Mouse (Mus musculus) hindbrain, embryonic 14.5 days (tissue): Measurements from ENCODE around the gene Slc6a9. TPM values are rescaled to one million over a fixed set of nuclear protein-coding genes. Genes with fewer than 3 reads are reported as not detected.
A peak's percentile ranks its signal among the peaks of the same experiment; 100 is the strongest.

Experiments used
- ATAC-seq: fragments of 200-750 bp; cut with Nextera tagmentation; 2 replicates; pipeline ENCODE4 v1.8.0; 2017; ENCODE audit warnings: moderate number of reproducible peaks, mild to moderate bottlenecking, moderate TSS enrichment, moderate library complexity; ENCODE audit not compliant: low FRiP score
- DNase-seq: peaks from one replicate; pipeline ENCODE4 v3.0.0-alpha.2; 2015; ENCODE audit warnings: low spot score
- H3K27ac ChIP-seq: fragments of 300-500 bp; sonication (generic); 2 replicates; pipeline ENCODE4 v1.5.1; 2014; ENCODE audit warnings: mild to moderate bottlenecking, moderate library complexity
- H3K27me3 ChIP-seq: fragments of 300-500 bp; sonication (generic); 2 replicates; pipeline ENCODE4 v1.6.1; 2014; ENCODE audit warnings: mild to moderate bottlenecking, low read length, mixed read lengths; ENCODE audit not compliant: control insufficient read depth, insufficient read depth
- H3K36me3 ChIP-seq: fragments of 300-500 bp; sonication (generic); replicated peaks from 2 replicates; pipeline ENCODE4 v1.6.1; 2014; ENCODE audit not compliant: control insufficient read depth, insufficient read depth
- H3K4me1 ChIP-seq: fragments of 300-500 bp; sonication (generic); replicated peaks from 2 replicates; pipeline ENCODE4 v1.6.1; 2014; ENCODE audit warnings: antibody characterized with exemption, low read length, mixed read lengths; ENCODE audit not compliant: control insufficient read depth, insufficient read depth
- H3K4me2 ChIP-seq: fragments of 300-500 bp; sonication (generic); replicated peaks from 2 replicates; pipeline ENCODE4 v1.6.1; 2014; ENCODE audit warnings: mild to moderate bottlenecking, moderate library complexity
- H3K4me3 ChIP-seq: fragments of 300-500 bp; sonication (generic); replicated peaks from 2 replicates; pipeline ENCODE4 v1.5.1; 2014; ENCODE audit warnings: mild to moderate bottlenecking, low read length
- H3K9ac ChIP-seq: fragments of 300-500 bp; sonication (generic); 2 replicates; pipeline ENCODE4 v1.6.1; 2014
- H3K9me3 ChIP-seq: fragments of 300-500 bp; sonication (generic); 2 replicates; pipeline ENCODE4 v1.6.1; 2016; ENCODE audit warnings: low read length; ENCODE audit not compliant: control insufficient read depth
- WGBS: fragments of 180-500 bp; shearing (Covaris S2); extraction: QIAGEN DNeasy Blood & Tissue Kit; methylation state at CpG from one replicate; pipeline ENCODE4 v1.1.7; 2014; 5-methylcytosine and 5-hydroxymethylcytosine counted together
- polyA plus RNA-seq: library from polyadenylated mRNA; unstranded; fragments of >200 nt; fragmentation: Nextera tagmentation; extraction: Ambion mirVana; gene quantifications from 2 replicates; pipeline ENCODE4 v1.2.1, GENCODE M21; 2014

Slc6a9 gene
- 33.7 and 37.1 TPM in 2 replicates for polyA plus RNA-seq

- 18% methylated on average over 3 of the region's 3 CpGs for WGBS
- Histone ChIP-seq H3K27me3 (no peaks in the 10 kb centered on the region), H3K4me1 (peaks cover 13% of the 10 kb centered on the region; the same call in 1 of the 2 replicates), H3K4me3 (peak within 1 kb of the TSS; percentile 83), H3K9ac (peak within 1 kb of the TSS; percentile 85), H3K4me2 (peak within 1 kb of the TSS; percentile 72), H3K9me3 (no peaks in the 10 kb centered on the region), H3K36me3 (no peaks in the 10 kb centered on the region), H3K27ac (peak within 1 kb of the TSS; percentile 90)
- ATAC-seq (no peak), DNase-seq (no peak)
Measured at GRCm38 (mm10) chr4:117834457-117834844, at the start of gene Slc6a9. Gene Slc6a9, plus strand, starts transcription at chr4:117834506.

GRCm38 (mm10) chr4:117786963-117787362 lies 47.3 kb upstream of the Slc6a9 start:
- H3K36me3 ChIP-seq = no peaks in the 10 kb centered on the region
- H3K4me3 ChIP-seq = no peak overlapping the region
- no peaks in the 10 kb centered on the region for H3K27me3 ChIP-seq
- H3K27ac ChIP-seq = no peak overlapping the region
- 34% methylated on average over 8 of the region's 8 CpGs for WGBS
- peak overlapping the region; percentile 29 for H3K4me2 ChIP-seq
- no peaks in the 10 kb centered on the region for H3K9me3 ChIP-seq
- peak; percentile 69; the same call in 1 of the 2 replicates for ATAC-seq
- no peaks in the 10 kb centered on the region for H3K4me1 ChIP-seq
- H3K9ac ChIP-seq = no peak overlapping the region
- no peak for DNase-seq

GRCm38 (mm10) chr4:117788308-117788707 lies 46.0 kb upstream of the Slc6a9 start:
- H3K4me3 ChIP-seq = no peak overlapping the region
- no peak overlapping the region for H3K27ac ChIP-seq
- no peaks in the 10 kb centered on the region for H3K4me1 ChIP-seq
- DNase-seq (no peak), ATAC-seq (no peak)
- H3K27me3 ChIP-seq = no peaks in the 10 kb centered on the region
- H3K9ac ChIP-seq = no peak overlapping the region
- WGBS = 67% methylated on average over 10 of the region's 10 CpGs
- no peaks in the 10 kb centered on the region for H3K36me3 ChIP-seq
- H3K9me3 ChIP-seq = no peaks in the 10 kb centered on the region
- no peak overlapping the region for H3K4me2 ChIP-seq

- WGBS = 85% methylated on average over 6 of the region's 6 CpGs
- no peak overlapping the region for H3K4me2 ChIP-seq
- no peaks in the 10 kb centered on the region for H3K9me3 ChIP-seq
- DNase-seq (no peak), ATAC-seq (no peak)
- H3K9ac ChIP-seq = no peak overlapping the region
- H3K27ac ChIP-seq = no peak overlapping the region
- no peaks in the 10 kb centered on the region for H3K4me1 ChIP-seq
- H3K27me3 ChIP-seq = no peaks in the 10 kb centered on the region
- H3K4me3 ChIP-seq = no peak overlapping the region
- no peaks in the 10 kb centered on the region for H3K36me3 ChIP-seq
Measured at GRCm38 (mm10) chr4:117799904-117800303, 34.4 kb upstream of the Slc6a9 start.

GRCm38 (mm10) chr4:117806992-117807391 lies 27.3 kb upstream of the Slc6a9 start:
- H3K4me1 ChIP-seq = no peaks in the 10 kb centered on the region
- WGBS = 85% methylated on average over 5 of the region's 5 CpGs

GRCm38 (mm10) chr4:117810933-117811332 lies 23.4 kb upstream of the Slc6a9 start:
- Histone ChIP-seq H3K27me3 (no peaks in the 10 kb centered on the region), H3K4me1 (no peaks in the 10 kb centered on the region), H3K9me3 (no peaks in the 10 kb centered on the region), H3K36me3 (no peaks in the 10 kb centered on the region), H3K9ac (no peak overlapping the region), H3K27ac (no peak overlapping the region), H3K4me2 (no peak overlapping the region), H3K4me3 (no peak overlapping the region)
- WGBS = 60% methylated on average over 2 of the region's 2 CpGs
- DNase-seq (peak; percentile 40), ATAC-seq (no peak)

More at GRCm38 (mm10) chr4:117806992-117807391, 27.3 kb upstream of the Slc6a9 start:
- H3K27ac ChIP-seq = no peak overlapping the region
- H3K27me3 ChIP-seq = no peaks in the 10 kb centered on the region
- H3K36me3 ChIP-seq = no peaks in the 10 kb centered on the region
- H3K4me2 ChIP-seq = no peak overlapping the region
- H3K4me3 ChIP-seq = no peak overlapping the region
- ATAC-seq (no peak), DNase-seq (no peak)
- no peak overlapping the region for H3K9ac ChIP-seq
- no peaks in the 10 kb centered on the region for H3K9me3 ChIP-seq

GRCm38 (mm10) chr4:117813591-117814192 lies 20.6 kb upstream of the Slc6a9 start:
- Histone ChIP-seq H3K4me3 (no peak overlapping the region), H3K9ac (no peak overlapping the region), H3K36me3 (no peaks in the 10 kb centered on the region), H3K4me2 (no peak overlapping the region), H3K27ac (no peak overlapping the region), H3K9me3 (peaks cover 7% of the 10 kb centered on the region; the same call in 1 of the 2 replicates), H3K27me3 (no peaks in the 10 kb centered on the region), H3K4me1 (no peaks in the 10 kb centered on the region)
- no peak for DNase-seq
- ATAC-seq = no peak
- whole genome bisulfite sequencing = 70% methylated on average over 9 of the region's 9 CpGs

GRCm38 (mm10) chr4:117814333-117814732 lies 20.0 kb upstream of the Slc6a9 start:
- Histone ChIP-seq H3K27me3 (no peaks in the 10 kb centered on the region), H3K36me3 (no peaks in the 10 kb centered on the region), H3K9me3 (peaks cover 7% of the 10 kb centered on the region; the same call in 1 of the 2 replicates), H3K4me1 (no peaks in the 10 kb centered on the region), H3K4me3 (no peak overlapping the region), H3K27ac (no peak overlapping the region), H3K4me2 (no peak overlapping the region), H3K9ac (no peak overlapping the region)
- 21% methylated on average over 4 of the region's 4 CpGs for WGBS
- no peak for DNase-seq
- no peak for ATAC-seq

GRCm38 (mm10) chr4:117816776-117817175 lies 17.5 kb upstream of the Slc6a9 start:
- peaks cover 7% of the 10 kb centered on the region; the same call in 1 of the 2 replicates for H3K9me3 ChIP-seq

More at GRCm38 (mm10) chr4:117816776-117817175, 17.5 kb upstream of the Slc6a9 start:
- H3K27ac ChIP-seq = no peak overlapping the region
- ATAC-seq (no peak), DNase-seq (no peak)
- H3K27me3 ChIP-seq = no peaks in the 10 kb centered on the region
- H3K4me3 ChIP-seq = no peak overlapping the region
- no peak overlapping the region for H3K4me2 ChIP-seq
- H3K4me1 ChIP-seq = no peaks in the 10 kb centered on the region
- no peak overlapping the region for H3K9ac ChIP-seq
- 71% methylated on average over 5 of the region's 5 CpGs for WGBS
- H3K36me3 ChIP-seq = no peaks in the 10 kb centered on the region
